Mouse (Mus musculus): Measurements from ENCODE around the gene Mef2d. TPM values are rescaled to one million over a fixed set of nuclear protein-coding genes. Genes with fewer than 3 reads are reported as not detected.

The Mef2d gene
- total RNA-seq, 2 experiments from 2014 or later, result 206 to 210 TPM

GRCm38 (mm10) chr3:88214197-88214938 lies 72.2 kb downstream of the Mef2d start:
- peak; percentile 13; the same call in 1 of the 2 replicates for TF ChIP-seq CTCF (conservative IDR thresholded peaks at IDR 0.05)
- Histone ChIP-seq H3K27ac (peak overlapping the region; percentile 99), H3K4me3 (peak overlapping the region; percentile 81)
- peak in 1 of 2 experiments; percentile 80 for DNase-seq (ENCODE audit: low spot score in 2 of 2)

- peak in 1 of 2 experiments; percentile 40 for DNase-seq (ENCODE audit: low spot score in 2 of 2)
- no peak for TF ChIP-seq CTCF (conservative IDR thresholded peaks at IDR 0.05)
- Histone ChIP-seq H3K27ac (peak overlapping the region; percentile 99), H3K4me3 (peak overlapping the region; percentile 81)
These were observed 72.9 kb downstream of the Mef2d start for GRCm38 (mm10) chr3:88214971-88215552.

- H3K4me3 ChIP-seq, result peak overlapping the region; percentile 81
These were observed 73.4 kb downstream of the Mef2d start for GRCm38 (mm10) chr3:88215553-88216004.

GRCm38 (mm10) chr3:88216116-88216515 lies 73.9 kb downstream of the Mef2d start:
- DNase-seq (ENCODE audit: low spot score in 2 of 2), result no peak
- no peak for TF ChIP-seq CTCF (conservative IDR thresholded peaks at IDR 0.05)
- Histone ChIP-seq H3K4me3 (peak overlapping the region; percentile 81), H3K27ac (peak overlapping the region; percentile 99)

More at GRCm38 (mm10) chr3:88215553-88216004, 73.4 kb downstream of the Mef2d start:
- peak overlapping the region; percentile 99 for H3K27ac ChIP-seq
- no peak for TF ChIP-seq CTCF (conservative IDR thresholded peaks at IDR 0.05)
- DNase-seq (ENCODE audit: low spot score in 2 of 2), result no peak

GRCm38 (mm10) chr3:88216534-88217326 lies 74.6 kb downstream of the Mef2d start:
- DNase-seq (ENCODE audit: low spot score in 2 of 2), result no peak
- H3K27ac ChIP-seq, result peak overlapping the region; percentile 99
- H3K4me3 ChIP-seq, result peak overlapping the region; percentile 81
- TF ChIP-seq CTCF (conservative IDR thresholded peaks at IDR 0.05), result no peak

- TF ChIP-seq CTCF (conservative IDR thresholded peaks at IDR 0.05), result no peak
- Histone ChIP-seq H3K27ac (peak overlapping the region; percentile 99), H3K4me3 (peak overlapping the region; percentile 44)
- no peak for DNase-seq (ENCODE audit: low spot score in 2 of 2)
These were observed 75.5 kb downstream of the Mef2d start for GRCm38 (mm10) chr3:88217679-88218078.

GRCm38 (mm10) chr3:88219940-88220339 lies 77.8 kb downstream of the Mef2d start:
- no peak for DNase-seq (ENCODE audit: low spot score in 2 of 2)
- TF ChIP-seq CTCF (conservative IDR thresholded peaks at IDR 0.05), result no peak
- H3K27ac ChIP-seq, result peak overlapping the region; percentile 95
- no peak overlapping the region; the same call in 1 of the 2 replicates for H3K4me3 ChIP-seq

GRCm38 (mm10) chr3:88220842-88221241 lies 78.7 kb downstream of the Mef2d start:
- peak; percentile 28 for TF ChIP-seq CTCF (conservative IDR thresholded peaks at IDR 0.05)
- no peak overlapping the region for H3K4me3 ChIP-seq
- no peak for DNase-seq (ENCODE audit: low spot score in 2 of 2)
- peak overlapping the region; percentile 95 for H3K27ac ChIP-seq

Small RNA genes within 50 kb of the gene (microRNA-seq; reads per million reads assigned to microRNA genes)
- gene Gm25641 (0 reads per million in 2 experiments), gene Mir3093 (23.8 to 49.2 reads per million in 2 experiments), gene Mir9-1 (0 reads per million in 2 experiments)

Other genes with a start within 250 kb of the Mef2d start
- 100 to 1,000 TPM; 140 to 146 TPM for gene Hdgf, start 236.1 kb upstream of the Mef2d start, total RNA-seq (2021)
- gene Mrpl24, start 222.9 kb upstream of the Mef2d start, total RNA-seq (2021), result 10 to 100 TPM; 54.3 to 55.1 TPM
- 10 to 100 TPM; 14.2 to 15.8 TPM for gene Isg20l2, start 212.1 kb upstream of the Mef2d start, total RNA-seq (2021)
- gene Rrnad1, start 211.7 kb upstream of the Mef2d start, total RNA-seq (2021), result 10 to 100 TPM; 24.7 to 27.4 TPM
- gene Crabp2, start 193.7 kb upstream of the Mef2d start, total RNA-seq (2021), result 1 to 10 TPM; 1.6 to 3.7 TPM
- 1 to 10 TPM; 4.0 to 4.8 TPM for gene Nes, start 171.3 kb upstream of the Mef2d start, total RNA-seq (2021)
- 100 to 1,000 TPM; 309 to 328 TPM for gene Bcan, start 142.1 kb upstream of the Mef2d start, total RNA-seq (2021)
- gene Hapln2, start 114.8 kb upstream of the Mef2d start, total RNA-seq (2021), result 10 to 100 TPM; 16.2 to 16.5 TPM
- gene Gpatch4, start 99.3 kb upstream of the Mef2d start, total RNA-seq (2021), result 10 to 100 TPM; 15.0 to 16.5 TPM
- 10 to 100 TPM; 79.2 to 81.8 TPM for gene Naxe, start 83.9 kb upstream of the Mef2d start, total RNA-seq (2021)
- gene Ttc24, start 64.1 kb upstream of the Mef2d start, total RNA-seq (2021), result not detected
- under 1 TPM; 0.25 to 0.59 TPM for gene Iqgap3, start 60.4 kb upstream of the Mef2d start, total RNA-seq (2021)
- gene Rhbg, start 112.3 kb downstream of the Mef2d start, total RNA-seq (2021), result not detected
- gene Gm38392, start 144.8 kb downstream of the Mef2d start, total RNA-seq (2021), result under 1 TPM in 1 of 2 experiments, not detected in 1; 0.59 TPM
- 1 to 10 TPM; 3.0 to 5.2 TPM for gene Tsacc, start 154.6 kb downstream of the Mef2d start, total RNA-seq (2021)
- gene Cct3, start 154.7 kb downstream of the Mef2d start, total RNA-seq (2021), result 100 to 1,000 TPM; 171 to 193 TPM
- gene Glmp, start 182.7 kb downstream of the Mef2d start, total RNA-seq (2021), result 10 to 100 TPM; 68.9 to 77.9 TPM
- gene Tmem79, start 193.8 kb downstream of the Mef2d start, total RNA-seq (2021), result 1 to 10 TPM in 1 of 2 experiments, under 1 TPM in 1; 0.64 to 1.1 TPM
- gene Smg5, start 193.9 kb downstream of the Mef2d start, total RNA-seq (2021), result 10 to 100 TPM; 72.7 to 82.2 TPM
- gene Paqr6, start 222.2 kb downstream of the Mef2d start, total RNA-seq (2021), result 10 to 100 TPM; 14.8 to 16.5 TPM
- under 1 TPM in 1 of 2 experiments, not detected in 1; 0.36 TPM for gene Bglap3, start 230.4 kb downstream of the Mef2d start, total RNA-seq (2021)
- gene Bglap2, start 236.3 kb downstream of the Mef2d start, total RNA-seq (2021), result not detected
- under 1 TPM in 1 of 2 experiments, not detected in 1; 0.96 TPM for gene Bglap, start 242.1 kb downstream of the Mef2d start, total RNA-seq (2021)